Mouse (Mus musculus) layer of hippocampus, adult 2 months (tissue): ENCODE data around the gene Ntpcr. TPM values are rescaled to one million over a fixed set of nuclear protein-coding genes. Genes with fewer than 3 reads are reported as not detected.

Experiments
- DNase-seq, 2 experiments: peaks; one replicate each; pipeline ENCODE4 v3.0.0; 2022; ENCODE audit warnings: low spot score in 2 of 2
- H3K27ac ChIP-seq: fragments of 200-600 bp; 2 replicates; pipeline ENCODE4 v1.8.1; 2022
- H3K4me3 ChIP-seq: fragments of 200-600 bp; 2 replicates; pipeline ENCODE4 v1.8.1; 2022; ENCODE audit warnings: mild to moderate bottlenecking
- CTCF ChIP-seq: fragments of 200-600 bp; conservative IDR thresholded peaks from 2 replicates; pipeline ENCODE4 v1.8.1; 2022; ENCODE audit warnings: antibody characterized with exemption, mild to moderate bottlenecking, moderate library complexity
- total RNA-seq, 2 experiments: library from RNA; stranded (reverse); gene quantifications; 2 replicates each; pipeline ENCODE4 v1.2.3; 2021

Gene Ntpcr
- total RNA-seq, 2 experiments from 2014 or later, result 21.1 to 24.2 TPM

- no peak for DNase-seq
- TF ChIP-seq CTCF, result no peak
- no peak overlapping the region for H3K4me3 ChIP-seq
- H3K27ac ChIP-seq, result no peak overlapping the region
Observed at GRCm38 (mm10) chr8:125795341-125795740, 65.6 kb downstream of the Ntpcr start.

- no peak for TF ChIP-seq CTCF
- Histone ChIP-seq H3K4me3 (no peak overlapping the region), H3K27ac (no peak overlapping the region)
- no peak for DNase-seq
Observed at GRCm38 (mm10) chr8:125796970-125797369, 67.2 kb downstream of the Ntpcr start.

Other genes starting within 250 kb of the Ntpcr start
- gene Sipa1l2, start 160.2 kb upstream of the Ntpcr start, total RNA-seq, result 10 to 100 TPM; 69.5 to 72.1 TPM
- gene Map10, start 60.1 kb upstream of the Ntpcr start, total RNA-seq, result 1 to 10 TPM; 6.3 to 6.9 TPM
- 10 to 100 TPM; 66.8 to 69.1 TPM for gene Pcnx2, start 168.4 kb downstream of the Ntpcr start, total RNA-seq
- gene Map3k21, start 180.5 kb downstream of the Ntpcr start, total RNA-seq, result 1 to 10 TPM; 1.5 to 1.7 TPM